Mouse (Mus musculus) lung, postnatal 14 days (tissue): Measurements from ENCODE around the gene Gm3238.
"Not testable (repeated sequence)": the region's sequence is repeated elsewhere in the genome, so short reads cannot be mapped to it uniquely, and the experiment has no call there.

ENCODE experiments used
- DNase-seq: peaks from one replicate; pipeline ENCODE4 v3.0.0; 2021

Gene Gm3238

GRCm38 (mm10) chr10:77771225-77771624 is at the start of gene Gm3238:
Gene Gm3238 (minus strand): TSS chr10:77771325.
- DNase-seq = not testable (repeated sequence)

GRCm38 (mm10) chr10:77819203-77819602 is 48.1 kb upstream of the Gm3238 start:
- no peak for DNase-seq

- DNase-seq = no peak
Observed at GRCm38 (mm10) chr10:77818523-77818922, 47.4 kb upstream of the Gm3238 start.

GRCm38 (mm10) chr10:77815514-77815913 is 44.4 kb upstream of the Gm3238 start:
- peak; percentile 30 for DNase-seq

- DNase-seq = no peak
Observed at GRCm38 (mm10) chr10:77814382-77814781, 43.3 kb upstream of the Gm3238 start, which contains the start of gene Gm2696. Gene Gm2696 (plus strand): TSS chr10:77814682.

GRCm38 (mm10) chr10:77811743-77812142 is 40.6 kb upstream of the Gm3238 start, which contains the start of gene Gm9507:
Gene Gm9507 (minus strand): TSS chr10:77811843.
- no peak for DNase-seq

GRCm38 (mm10) chr10:77804095-77804494 is 33.0 kb upstream of the Gm3238 start:
- DNase-seq = no peak

- no peak for DNase-seq
Observed at GRCm38 (mm10) chr10:77798921-77799508, 27.9 kb upstream of the Gm3238 start, which contains the start of gene Gm19668. Gene Gm19668 (minus strand): TSS chr10:77799133.

- DNase-seq = not testable (repeated sequence)
Observed at GRCm38 (mm10) chr10:77798164-77798920, 27.2 kb upstream of the Gm3238 start.

- no peak for DNase-seq
Observed at GRCm38 (mm10) chr10:77797677-77798076, 26.6 kb upstream of the Gm3238 start.

- no peak for DNase-seq
Observed at GRCm38 (mm10) chr10:77794976-77795375, 23.9 kb upstream of the Gm3238 start, which contains the start of gene Gm9639. Gene Gm9639 (minus strand): TSS chr10:77795076.

GRCm38 (mm10) chr10:77788621-77789020 is 17.5 kb upstream of the Gm3238 start:
- DNase-seq = no peak

- not testable (repeated sequence) for DNase-seq
Observed at GRCm38 (mm10) chr10:77787876-77788275, 16.8 kb upstream of the Gm3238 start, which contains the start of gene Gm7137. Gene Gm7137 (minus strand): TSS chr10:77788200.

GRCm38 (mm10) chr10:77783396-77783795 is 12.3 kb upstream of the Gm3238 start:
- DNase-seq = not testable (repeated sequence)

GRCm38 (mm10) chr10:77782442-77782841 is 11.3 kb upstream of the Gm3238 start, which contains the start of gene Gm3250:
Gene Gm3250 (minus strand): TSS chr10:77782542.
- DNase-seq = not testable (repeated sequence)

GRCm38 (mm10) chr10:77776844-77777243 is 5.7 kb upstream of the Gm3238 start, which contains the start of gene Gm7138:
Gene Gm7138 (minus strand): TSS chr10:77776944.
- not testable (repeated sequence) for DNase-seq

- DNase-seq = not testable (repeated sequence)
Observed at GRCm38 (mm10) chr10:77772142-77772541, 1.0 kb upstream of the Gm3238 start.

GRCm38 (mm10) chr10:77769727-77770126 is 1.4 kb downstream of the Gm3238 start:
- DNase-seq = no peak

- DNase-seq = not testable (repeated sequence)
Observed at GRCm38 (mm10) chr10:77759582-77759981, 11.5 kb downstream of the Gm3238 start, which contains the start of gene Gm3233. Gene Gm3233 (minus strand): TSS chr10:77759682.

- DNase-seq = no peak
Observed at GRCm38 (mm10) chr10:77753448-77753847, 17.7 kb downstream of the Gm3238 start.

GRCm38 (mm10) chr10:77752312-77752711 is 18.8 kb downstream of the Gm3238 start:
- not testable (repeated sequence) for DNase-seq

- not testable (repeated sequence) for DNase-seq
Observed at GRCm38 (mm10) chr10:77751254-77751653, 19.9 kb downstream of the Gm3238 start, which contains the start of gene Gm9736. Gene Gm9736 (minus strand): TSS chr10:77751354.

- DNase-seq = not testable (repeated sequence)
Observed at GRCm38 (mm10) chr10:77750686-77751085, 20.4 kb downstream of the Gm3238 start.
